Mouse (Mus musculus): ENCODE measurements around the gene Ptprk.

GRCm38 (mm10) chr10:28365291-28365690, 290.7 kb downstream of the Ptprk start:
- TF ChIP-seq CTCF (IDR thresholded peaks at IDR 0.05; ENCODE audit: low read depth) (no peak), EP300 (IDR thresholded peaks at IDR 0.05; ENCODE audit: low read depth) (no peak)
